Mouse (Mus musculus): Measurements from ENCODE around the gene Rbx1. TPM values are rescaled to one million over a fixed set of nuclear protein-coding genes. Genes with fewer than 3 reads are reported as not detected.
A peak's percentile ranks its signal among the peaks of the same experiment; 100 is the strongest.

The Rbx1 gene
- total RNA-seq, 2 experiments from 2014 or later, result 115 to 118 TPM

DNA sequence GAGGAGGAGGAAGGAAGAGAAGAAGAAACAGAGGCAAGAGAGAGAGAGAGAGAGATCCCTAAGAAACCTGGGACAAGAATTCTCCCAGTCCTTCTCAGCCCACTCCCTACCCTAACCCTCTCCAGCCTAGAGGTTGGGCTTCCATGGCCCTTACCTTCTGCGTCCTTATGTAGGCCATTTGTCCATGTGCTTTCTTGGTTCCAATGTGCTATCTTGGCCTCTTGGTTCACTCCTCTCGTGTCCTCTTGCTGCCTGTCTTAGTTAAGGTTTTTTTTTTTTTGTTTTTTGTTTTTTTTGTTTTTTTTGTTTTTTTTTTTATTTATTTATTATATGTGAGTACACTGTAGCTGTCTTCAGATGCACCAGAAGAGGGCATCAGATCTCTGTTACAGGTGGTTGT is 16.9 kb downstream of the Rbx1 start:
- intact Hi-C loops (cut with DNase I), result no loop called here
- no peak for DNase-seq

DNA sequence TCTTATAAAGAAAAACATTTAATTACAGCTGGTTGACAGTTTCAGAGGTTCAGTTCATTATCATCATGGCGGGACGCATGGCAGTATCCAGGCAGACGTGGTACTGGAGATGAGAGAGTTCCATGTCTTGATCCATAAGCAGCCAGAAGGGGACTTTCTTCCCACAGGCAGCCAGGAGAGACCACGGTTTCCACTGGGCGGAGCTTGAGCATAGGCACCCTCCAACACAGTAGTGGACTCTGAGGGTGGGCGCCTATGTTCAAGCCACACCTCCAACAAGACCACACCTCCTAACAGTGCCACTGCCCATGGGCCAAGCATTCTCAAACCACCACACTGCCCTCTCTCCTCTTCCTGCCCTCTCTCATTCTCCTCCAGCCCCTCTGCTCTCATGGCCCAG is 17.6 kb downstream of the Rbx1 start:
- intact Hi-C loops (cut with DNase I), result no loop called here

DNA sequence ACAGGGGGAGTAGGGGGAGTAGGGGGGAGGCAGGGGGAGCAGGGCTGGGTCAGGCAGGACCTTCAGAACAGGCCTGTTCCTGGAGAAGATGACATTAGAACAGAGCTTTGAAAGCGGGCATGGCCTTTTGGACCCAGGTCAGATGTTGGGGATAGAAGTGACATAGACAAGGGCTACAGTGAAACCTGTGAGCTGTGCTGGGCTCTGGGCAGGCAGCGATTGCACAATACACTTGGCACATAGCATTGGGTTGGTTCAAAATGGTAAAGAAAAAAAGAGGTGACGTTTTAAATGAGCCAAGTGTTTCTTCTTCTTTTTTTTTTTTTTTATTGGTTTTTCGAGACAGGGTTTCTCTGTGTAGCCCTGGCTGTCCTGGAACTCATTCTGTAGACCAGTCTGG is 19.4 kb downstream of the Rbx1 start:
- intact Hi-C loops (cut with DNase I), result no loop called here
- no peak for DNase-seq

More for the DNA sequence above, 17.6 kb downstream of the Rbx1 start:
- no peak for DNase-seq

DNA sequence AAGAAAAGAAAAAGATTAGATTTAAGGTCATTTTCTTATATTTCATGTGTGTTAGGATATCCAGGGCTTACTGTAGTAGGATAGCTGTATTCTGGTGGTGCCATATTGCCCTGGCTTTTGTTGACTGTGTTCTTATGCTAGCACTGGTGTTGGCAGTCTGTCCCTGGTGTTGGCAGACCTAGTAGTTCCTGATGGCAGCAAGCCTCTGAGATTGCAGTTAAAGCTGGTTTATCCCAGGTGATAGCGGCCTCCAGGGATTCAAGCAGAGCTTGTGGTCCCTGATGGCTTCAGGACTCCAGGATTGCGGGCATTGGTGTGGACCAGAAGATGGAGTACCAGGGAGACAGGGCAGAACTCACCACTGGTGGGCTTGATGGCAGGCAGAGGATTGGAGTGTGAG is 37.4 kb downstream of the Rbx1 start:
- intact Hi-C loops (cut with DNase I), result no loop called here
- no peak for DNase-seq

DNA sequence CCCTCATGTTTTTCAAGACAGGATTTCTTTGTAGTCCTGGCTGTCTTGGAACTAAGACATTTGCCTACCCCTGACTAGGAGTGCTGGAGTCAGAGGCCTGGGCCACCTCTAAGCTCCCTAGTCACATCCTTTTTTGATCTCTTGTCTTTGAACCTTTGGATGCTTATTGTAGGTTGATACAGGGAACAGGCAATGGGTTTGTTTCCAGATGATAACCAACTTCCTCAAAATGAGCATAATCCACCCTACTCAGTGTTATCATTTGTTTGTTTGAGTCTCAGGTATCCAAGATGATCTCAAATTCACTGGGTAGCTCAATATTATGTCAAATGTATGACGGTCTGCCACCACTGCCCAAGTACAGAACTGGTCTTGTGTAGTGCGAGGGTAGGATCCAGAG is 37.9 kb downstream of the Rbx1 start:
- intact Hi-C loops (cut with DNase I), result no loop called here
- DNase-seq, result no peak

DNA sequence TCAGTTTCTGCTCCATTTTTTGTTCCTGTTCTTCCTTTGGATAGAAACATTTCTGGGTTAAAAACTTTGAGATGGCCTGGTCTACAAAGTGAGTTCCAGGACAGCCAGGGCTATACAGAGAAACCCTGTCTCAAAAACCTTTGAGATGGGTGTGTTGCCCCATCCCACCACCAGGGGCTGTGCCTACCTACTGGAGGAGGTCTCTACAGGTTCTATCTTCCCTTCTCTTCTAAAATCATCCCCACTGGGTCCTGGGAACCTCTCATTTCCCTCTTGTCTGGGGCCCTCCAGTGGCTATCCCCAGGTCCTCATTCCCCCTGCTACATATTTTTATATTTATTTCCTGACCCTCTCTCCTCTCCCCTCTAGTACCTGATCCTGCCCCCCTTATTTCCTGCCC is 41.1 kb downstream of the Rbx1 start:
- no peak for DNase-seq
- intact Hi-C loops (cut with DNase I), result no loop called here

DNA sequence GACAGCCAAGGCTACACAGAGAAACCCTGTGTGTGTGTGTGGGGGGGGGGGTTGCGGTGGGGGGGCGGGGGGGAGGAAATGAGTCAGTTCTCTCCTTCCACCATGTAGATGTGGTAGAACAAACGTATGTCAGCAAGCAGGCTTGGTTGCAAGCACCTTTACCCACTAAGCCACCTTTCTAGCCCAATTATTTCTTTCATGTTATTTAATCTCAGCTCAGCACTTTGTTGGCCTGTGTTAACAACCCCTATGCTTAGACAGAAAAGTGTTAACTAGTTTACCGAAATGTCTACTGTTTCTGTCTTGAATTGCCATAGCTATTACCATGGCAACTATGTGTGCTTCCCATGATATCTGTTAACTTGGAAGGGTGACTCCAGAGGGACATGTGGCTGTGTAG is 44.5 kb downstream of the Rbx1 start:
- DNase-seq, result no peak
- intact Hi-C loops (cut with DNase I), result no loop called here

DNA sequence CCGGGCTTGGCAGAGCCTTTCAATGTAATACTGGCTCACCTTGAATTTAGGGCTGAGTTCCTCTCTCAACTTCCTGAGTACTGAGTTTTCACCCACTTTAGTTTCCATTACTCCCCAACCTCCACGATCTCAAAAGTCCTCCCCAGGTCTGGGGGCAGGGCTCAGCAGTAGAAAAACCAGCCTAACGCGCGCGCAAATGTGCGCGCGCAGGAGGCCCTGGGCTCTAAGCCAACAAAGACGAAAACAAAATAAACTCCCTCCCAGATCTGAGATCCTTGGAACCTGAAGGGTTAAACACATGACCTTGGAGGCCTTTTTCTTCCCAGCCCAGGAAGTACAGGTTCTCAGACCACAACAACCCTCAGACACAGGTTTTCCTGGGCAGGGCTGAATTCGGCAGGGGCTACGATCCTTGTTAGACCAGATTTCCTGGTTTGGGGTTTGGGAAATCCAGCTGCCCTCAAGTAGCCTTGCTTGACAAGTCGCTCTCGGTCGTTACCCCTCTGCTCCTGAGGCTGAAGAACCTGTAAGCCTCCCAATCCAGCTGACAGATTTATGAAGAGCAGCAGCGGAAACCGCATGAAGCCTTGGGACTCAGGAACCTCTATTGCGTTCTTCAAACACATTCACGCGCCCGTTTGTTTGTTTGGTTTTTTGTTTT is 45.6 kb downstream of the Rbx1 start:
- peak; percentile 45 to 47 for DNase-seq
- intact Hi-C loops (cut with DNase I), result no loop called here

DNA sequence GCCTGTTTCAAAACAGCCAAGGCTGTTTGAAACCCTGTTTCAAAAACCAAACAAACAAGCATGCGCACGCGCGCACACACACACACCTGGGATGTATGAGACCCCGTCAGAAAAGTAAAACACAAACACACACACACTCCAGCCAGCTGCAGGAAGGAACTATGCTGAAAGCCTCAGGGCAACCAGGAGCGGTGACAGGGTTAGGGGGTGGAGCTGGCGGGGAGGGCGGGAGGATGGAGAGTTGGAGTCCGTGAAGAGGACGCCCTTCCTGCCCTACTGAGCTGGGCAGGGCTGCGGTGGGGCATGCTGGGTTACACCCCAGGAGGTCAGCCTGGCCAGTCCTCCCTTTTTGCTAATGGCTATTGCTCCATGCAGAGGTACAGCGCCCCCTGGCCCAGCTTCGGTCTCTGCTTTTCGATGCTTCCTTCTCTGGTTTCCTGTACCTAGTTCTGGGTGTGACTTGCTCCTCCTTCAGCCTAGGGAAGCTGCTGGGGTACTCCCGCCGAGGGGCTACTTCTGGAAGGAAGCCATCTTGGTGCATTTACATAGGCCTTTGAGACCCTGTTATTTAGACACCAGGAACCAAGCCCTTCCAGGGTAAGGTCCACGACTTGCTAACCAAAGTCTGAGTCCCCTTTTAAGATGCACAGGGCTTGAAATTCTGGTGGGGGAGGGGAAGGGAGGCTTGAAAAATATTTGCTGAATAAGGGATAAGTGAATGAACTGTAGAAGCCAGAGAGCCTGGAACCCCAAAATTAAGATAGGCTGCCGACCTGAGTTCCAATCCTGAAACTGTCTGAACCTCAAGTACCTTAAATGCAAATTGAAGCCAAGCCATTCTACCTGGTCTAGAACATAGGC is 48.2 kb downstream of the Rbx1 start:
- intact Hi-C loops (cut with DNase I), result no loop called here
- DNase-seq, result peak; percentile 82 to 86

DNA sequence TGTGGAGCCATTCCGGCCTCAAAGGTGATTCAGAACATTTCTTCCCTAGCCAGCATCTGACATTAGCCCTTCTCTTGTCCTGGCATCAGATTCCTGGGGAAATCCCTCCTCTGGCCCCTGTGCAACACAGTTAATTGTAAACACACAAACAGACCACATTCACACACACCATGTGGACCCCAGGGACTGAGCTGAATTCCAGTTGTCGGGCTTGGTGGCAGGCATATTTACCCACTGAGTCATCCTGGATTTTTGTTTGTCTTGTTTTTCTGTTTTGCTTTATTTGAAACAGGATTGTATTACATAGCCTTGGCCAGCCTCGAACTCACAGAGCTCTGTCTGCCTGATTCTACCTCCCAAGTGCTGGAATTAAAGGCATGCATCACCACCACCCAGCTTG is 49.1 kb downstream of the Rbx1 start:
- intact Hi-C loops (cut with DNase I), result no loop called here
- DNase-seq, result no peak

DNA sequence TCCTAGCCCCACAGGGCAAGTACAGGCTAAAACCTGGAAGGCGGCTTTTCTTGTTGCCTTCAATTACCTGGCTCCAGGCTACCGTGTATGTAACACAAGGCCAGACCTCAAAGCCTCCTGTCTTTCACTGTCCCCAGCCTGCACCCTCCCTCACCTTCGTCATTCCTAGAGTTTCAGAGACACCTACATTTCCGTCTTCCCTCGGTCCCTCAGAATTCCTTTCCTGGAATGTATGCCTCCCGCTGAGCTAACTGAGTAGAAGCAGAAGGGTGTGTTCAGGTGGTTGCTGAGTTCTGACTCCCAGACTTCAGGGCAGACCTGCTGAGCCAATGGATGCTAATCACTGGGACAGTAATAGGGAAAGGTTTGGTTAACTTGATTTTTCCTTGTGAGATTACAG is 51.9 kb downstream of the Rbx1 start:
- intact Hi-C loops (cut with DNase I), result no loop called here
- DNase-seq, result no peak

DNA sequence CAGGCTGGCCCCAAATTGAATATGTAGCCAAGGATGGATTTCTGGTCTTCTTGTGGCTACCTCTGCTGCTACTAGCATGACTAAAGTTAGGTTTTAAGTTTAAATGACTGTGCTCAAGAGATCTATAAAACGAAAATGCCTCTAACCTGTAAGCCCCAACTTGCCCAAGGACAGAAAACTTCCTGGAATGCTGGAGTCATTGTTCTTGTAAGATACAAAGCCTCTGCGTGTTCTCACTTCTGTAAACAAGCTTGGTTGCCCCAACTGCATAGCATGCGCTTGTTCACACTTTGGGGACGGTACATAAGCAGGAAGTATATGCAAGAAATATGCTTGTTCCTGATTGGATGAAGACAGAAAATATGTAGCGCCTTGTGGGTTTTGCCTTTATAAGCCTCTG is 52.7 kb downstream of the Rbx1 start:
- intact Hi-C loops (cut with DNase I), result no loop called here
- no peak for DNase-seq

DNA sequence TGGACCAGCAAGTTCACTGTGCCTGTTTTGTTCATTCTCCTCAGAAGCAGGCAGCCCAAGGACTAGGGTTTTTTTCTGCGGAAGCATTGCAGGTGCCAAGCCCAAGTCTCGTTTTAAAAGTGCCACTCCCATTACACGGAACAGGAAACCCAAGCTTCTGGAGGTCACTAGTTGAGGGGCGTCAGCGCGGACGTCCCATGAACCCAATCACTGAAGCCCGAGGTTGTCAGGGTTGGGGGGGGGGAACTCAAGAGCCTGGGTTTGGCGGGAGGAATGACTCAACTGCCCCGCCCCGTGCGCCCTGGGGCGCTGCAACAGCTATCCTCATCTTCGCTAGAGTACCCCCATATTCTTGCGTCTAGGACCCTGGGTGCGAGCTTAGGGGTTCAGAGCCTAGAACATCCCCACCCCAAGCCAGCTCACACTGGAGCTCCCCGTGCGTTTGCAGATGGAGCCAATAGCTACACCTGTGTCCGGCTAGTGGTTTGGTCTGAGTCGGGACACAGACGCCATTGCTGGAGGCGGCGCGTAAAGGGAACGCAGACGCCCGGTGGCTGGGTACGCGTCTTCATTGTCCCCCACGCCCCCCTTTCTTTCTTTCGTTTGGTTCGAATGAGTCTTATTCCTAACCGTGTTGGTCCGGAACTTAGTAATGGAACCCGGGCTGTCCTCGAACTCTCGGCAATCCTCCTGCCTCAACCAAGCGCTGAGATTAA is 56.1 kb downstream of the Rbx1 start:
- intact Hi-C loops (cut with DNase I), result loop anchor here (2.0 kb wide), 2 partner anchors 55 to 65 kb away; partner anchors contain the start of gene Rbx1
- DNase-seq, result peak; percentile 65 to 76

DNA sequence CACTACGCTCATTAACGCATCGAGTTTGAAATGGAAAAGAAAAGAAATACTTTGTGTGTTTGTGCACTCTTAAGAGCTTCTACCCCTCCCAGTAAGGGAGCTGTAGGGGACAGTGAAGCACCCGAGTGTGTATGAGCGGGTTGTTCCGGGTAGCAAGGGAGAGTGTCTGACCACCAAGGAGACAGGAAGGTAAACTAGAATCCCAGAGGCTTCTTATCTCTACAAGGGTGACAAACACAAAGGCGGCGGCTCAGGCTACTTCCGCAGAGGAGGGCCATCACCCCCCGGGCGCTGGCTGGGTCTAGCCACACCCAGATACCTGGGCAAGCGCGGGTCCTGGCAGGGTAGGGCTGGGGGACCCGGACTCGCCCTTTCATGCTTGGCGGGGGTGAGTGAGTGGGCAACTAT is 56.7 kb downstream of the Rbx1 start:
- DNase-seq, result no peak
- intact Hi-C loops (cut with DNase I), result loop anchor here (2.0 kb wide), 2 partner anchors 56 to 64 kb away; partner anchors contain the start of gene Rbx1

DNA sequence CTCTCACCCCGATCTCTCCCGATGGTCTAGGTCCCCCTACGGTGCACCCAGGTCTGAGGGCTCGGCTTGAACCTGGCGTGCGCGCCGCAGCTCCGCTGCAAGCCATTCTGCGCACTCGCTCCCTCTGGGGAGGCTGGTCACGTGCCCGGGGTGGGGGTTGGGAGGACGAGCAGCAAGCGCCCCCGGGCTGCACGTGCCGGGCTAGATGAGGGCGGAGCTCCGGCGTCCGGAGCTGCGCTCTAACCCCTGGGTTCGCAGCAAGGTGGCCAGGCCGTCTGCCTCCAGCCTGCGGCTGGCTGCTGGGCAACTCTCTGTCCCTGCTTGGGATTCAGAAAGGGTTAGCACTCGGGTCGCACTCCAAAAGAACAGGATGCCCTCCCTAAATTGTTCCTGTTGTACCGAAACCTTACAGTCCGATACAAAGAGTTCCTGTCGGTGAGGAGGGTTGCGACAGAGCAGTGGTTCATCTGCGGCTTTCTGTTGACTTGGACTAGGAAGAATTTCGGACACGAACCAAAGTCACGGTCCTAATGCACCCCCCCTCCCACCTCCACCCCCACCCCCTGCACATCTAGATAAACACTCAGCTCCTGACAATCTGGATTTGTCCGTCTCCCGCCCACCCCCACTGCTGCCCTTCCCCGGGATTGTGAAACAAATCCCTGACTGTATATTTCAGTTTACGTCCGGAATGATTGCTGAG is 57.2 kb downstream of the Rbx1 start:
- intact Hi-C loops (cut with DNase I), result loop anchor here (2.0 kb wide), 2 partner anchors 57 to 63 kb away; partner anchors contain the start of gene Rbx1
- peak; percentile 95 for DNase-seq

DNA sequence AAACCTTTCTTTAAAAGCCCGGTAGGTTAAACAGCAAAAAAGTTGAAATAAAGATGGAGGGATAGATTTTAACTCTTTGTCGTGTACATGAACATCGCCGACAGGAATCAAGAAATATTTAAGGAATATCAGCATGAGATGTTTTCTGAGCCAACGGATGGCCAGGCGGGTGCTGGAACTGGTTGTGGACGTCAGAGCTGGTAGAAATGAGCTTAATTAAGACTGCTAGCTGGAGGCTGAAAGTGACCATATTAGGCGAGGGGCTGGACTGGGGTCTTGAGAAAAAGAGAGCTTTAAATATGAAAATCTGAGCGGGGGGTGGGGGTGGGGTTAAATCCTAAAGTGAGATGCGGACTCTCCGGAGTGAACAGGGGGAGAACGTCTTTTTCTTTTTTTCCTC is 57.8 kb downstream of the Rbx1 start:
- DNase-seq, result no peak
- intact Hi-C loops (cut with DNase I), result loop anchor here (2.0 kb wide), 2 partner anchors 57 to 63 kb away; partner anchors contain the start of gene Rbx1

Other genes starting within 250 kb of the Rbx1 start
- gene Mchr1, start 230.8 kb upstream of the Rbx1 start, total RNA-seq (2021), result not detected
- 10 to 100 TPM; 15.7 to 18.0 TPM for gene Slc25a17, start 105.5 kb upstream of the Rbx1 start, total RNA-seq (2021)
- 10 to 100 TPM; 98.6 to 99.5 TPM for gene St13, start 66.2 kb upstream of the Rbx1 start, total RNA-seq (2021)
- 10 to 100 TPM; 13.3 TPM for gene Xpnpep3, start 66.2 kb upstream of the Rbx1 start, total RNA-seq (2021)
- gene Dnajb7, start 58.0 kb upstream of the Rbx1 start, total RNA-seq (2021), result not detected
- gene Ep300, start 119.1 kb downstream of the Rbx1 start, total RNA-seq (2021), result 10 to 100 TPM; 45.4 to 55.0 TPM
- gene L3mbtl2, start 197.6 kb downstream of the Rbx1 start, total RNA-seq (2021), result 10 to 100 TPM in 1 of 2 experiments, 1 to 10 TPM in 1; 9.4 to 11.0 TPM
- 1 to 10 TPM; 1.5 to 2.1 TPM for gene Chadl, start 231.0 kb downstream of the Rbx1 start, total RNA-seq (2021)

All from heart, postnatal 36 days (tissue).